ENCODE assay signal across 9 mouse cellular contexts in genomic region chrX:47891243-47891906, GRCm38 (mm10). TPM values are rescaled to one million over a fixed set of nuclear protein-coding genes. Genes with fewer than 3 reads are reported as not detected.
DNase-seq lines count a peak whose midpoint lies in the region; ATAC-seq and TF ChIP-seq lines count a peak whose summit lies in the region.
"Had no signal": no experiment of that assay in that cellular context is flagged by ENCODE, and none has a peak within 500 bp of the region (broad histone marks: within the 10 kb centered on the region; RNA-seq: fewer than 3 reads in every experiment).

No protein-coding gene starts in this region.

- no peaks in the 10 kb centered on the region for H3K4me1 ChIP-seq in spleen, adult 2 months (ENCODE audit: control insufficient read depth, insufficient read depth, insufficient read length)
- H3K4me1 ChIP-seq in intestine, postnatal 0 days (replicated peaks; ENCODE audit: control insufficient read depth, insufficient read depth, low read length), result no peaks in the 10 kb centered on the region
- H3K4me1 ChIP-seq in olfactory bulb, adult 2 months (ENCODE audit: control insufficient read depth, insufficient read depth, low read length), result no peaks in the 10 kb centered on the region

- peak overlapping the region; percentile 78 for H3K4me3 ChIP-seq in gastrocnemius, adult 2 months
- H3K4me3 ChIP-seq in spleen, adult 2 months (ENCODE audit: extremely low read depth, insufficient read depth, insufficient read length), result peak overlapping the region; percentile 3; the same call in 1 of the 2 replicates
- H3K4me3 ChIP-seq in intestine, postnatal 0 days (ENCODE audit: low read depth, low read length), result peak overlapping the region; percentile 58
- H3K4me3 ChIP-seq in olfactory bulb, adult 2 months (ENCODE audit: insufficient read depth, low read depth, low read length), result peak overlapping the region; percentile 78

- ATAC-seq in intestine, postnatal 0 days, result peak; percentile 61
- no peak for ATAC-seq in megakaryocyte progenitor cell, adult 5-6 weeks (replicated peaks; ENCODE audit: poor library complexity)

- WGBS in spleen, adult 2 months, result 35% methylated on average over 11 of the region's 12 CpGs
- 14% methylated on average over 9 of the region's 12 CpGs for whole genome bisulfite sequencing in intestine, postnatal 0 days
- WGBS in olfactory bulb, adult 2 months, result 12% methylated on average over 11 of the region's 12 CpGs

- 0 out of 2 replicates have a peak overlapping the region, but pooled peaks have one; percentile 37 for H3K9ac ChIP-seq in intestine, postnatal 0 days (ENCODE audit: low read depth, low read length)

- H3K27ac ChIP-seq in gastrocnemius, adult 2 months, result no peak overlapping the region; the same call in 1 of the 2 replicates
- H3K27ac ChIP-seq in spleen, adult 2 months (ENCODE audit: insufficient read depth, low read length), result no peak overlapping the region
- H3K27ac ChIP-seq in intestine, postnatal 0 days (ENCODE audit: low read depth, low read length), result no peak overlapping the region
- H3K27ac ChIP-seq in olfactory bulb, adult 2 months (ENCODE audit: insufficient read depth, low read depth, low read length), result no peak overlapping the region

- TF ChIP-seq POLR2A in spleen, adult 2 months (IDR thresholded peaks at IDR 0.05; ENCODE audit: low read depth, low read length), result no peak
- TF ChIP-seq POLR2A in olfactory bulb, adult 2 months (IDR thresholded peaks at IDR 0.05; ENCODE audit: insufficient read depth, low read depth, low read length), result no peak

- peak overlapping the region; percentile 75 for H3K4me2 ChIP-seq in intestine, postnatal 0 days (replicated peaks; ENCODE audit: low read depth)

- peak; percentile 7 for DNase-seq in gastrocnemius, adult 2 months
- no peak for DNase-seq in gastrocnemius, postnatal 36 days
- DNase-seq in spleen, adult 2 months (ENCODE audit: low read depth in 1 of 2, low spot score in 2 of 2), result no peak
- DNase-seq in spleen, postnatal 36 days (ENCODE audit: low spot score in 2 of 2), result no peak
- DNase-seq in layer of hippocampus, postnatal 25 days (ENCODE audit: extremely low spot score in 1 of 2, low spot score in 1 of 2), result no peak

- no peaks in the 10 kb centered on the region for H3K9me3 ChIP-seq in intestine, postnatal 0 days (ENCODE audit: control insufficient read depth)

- TF ChIP-seq CTCF in gastrocnemius, adult 2 months (IDR thresholded peaks at IDR 0.05), result no peak
- TF ChIP-seq CTCF in spleen, adult 2 months (IDR thresholded peaks at IDR 0.05; ENCODE audit: extremely low read depth, insufficient read depth, insufficient read length, insufficient replicate concordance), result no peak
- TF ChIP-seq CTCF in intestine, postnatal 0 days (IDR thresholded peaks at IDR 0.05; ENCODE audit: low read depth), result no peak
- no peak for TF ChIP-seq CTCF in olfactory bulb, adult 2 months (IDR thresholded peaks at IDR 0.05; ENCODE audit: insufficient read depth, low read depth, low read length)

- intact Hi-C loops in gastrocnemius, adult 2 months (cut with DNase I), result no loop called here
- intact Hi-C loops in gastrocnemius, postnatal 36 days (cut with DNase I), result no loop called here

- peaks cover 4% of the 10 kb centered on the region; the same call in 1 of the 2 replicates for H3K27me3 ChIP-seq in spleen, adult 2 months (ENCODE audit: control insufficient read depth, insufficient read depth, low read length)
- H3K27me3 ChIP-seq in intestine, postnatal 0 days (replicated peaks; ENCODE audit: control insufficient read depth, insufficient read depth, low read length), result no peaks in the 10 kb centered on the region

- no peaks in the 10 kb centered on the region for H3K36me3 ChIP-seq in spleen, adult 2 months (ENCODE audit: control insufficient read depth, insufficient read depth, low read length)
- H3K36me3 ChIP-seq in intestine, postnatal 0 days (ENCODE audit: control insufficient read depth, insufficient read depth), result no peaks in the 10 kb centered on the region

RNA-seq across cellular contexts. Expression of gene Smarca1, which starts 1.4 kb away (rescaled TPM):
- total RNA-seq in gastrocnemius, adult 2 months (2021), result 1 to 10 TPM; 2.2 to 3.6 TPM
- 1 to 10 TPM; 1.6 to 2.1 TPM for total RNA-seq in gastrocnemius, postnatal 36 days (2021)
- polyA plus RNA-seq in spleen, adult 2 months (2012; rRNA removed), result 0.02 and 0.09 TPM in 2 replicates
- polyA plus RNA-seq in intestine, postnatal 0 days (2015; fragmentation: Nextera tagmentation; extraction: Ambion mirVana), result 7.5 and 8.9 TPM in 2 replicates
- polyA plus RNA-seq in olfactory bulb, adult 2 months (2012; ENCODE audit: insufficient read depth, insufficient read length, low replicate concordance, missing spikeins), result not detected in 2 replicates
- 10 to 100 TPM; 33.9 to 37.8 TPM for total RNA-seq in layer of hippocampus, postnatal 25 days (2021)
- not detected in 2 replicates for total RNA-seq in megakaryocyte progenitor cell, adult 5-6 weeks (2015)
- not detected in 2 replicates for total RNA-seq in megakaryocyte progenitor cell, adult 5-6 weeks (2017)
- total RNA-seq: MEL had no signal

RNA-seq across cellular contexts. Expression of gene Ocrl, which starts 20.8 kb away (rescaled TPM):
- total RNA-seq in gastrocnemius, adult 2 months (2021), result 10 to 100 TPM; 12.1 to 17.2 TPM
- 10 to 100 TPM; 12.7 to 13.2 TPM for total RNA-seq in gastrocnemius, postnatal 36 days (2021)
- polyA plus RNA-seq in spleen, adult 2 months (2012; rRNA removed), result 3.4 and 4.0 TPM in 2 replicates
- 7.6 and 8.4 TPM in 2 replicates for polyA plus RNA-seq in intestine, postnatal 0 days (2015; fragmentation: Nextera tagmentation; extraction: Ambion mirVana)
- polyA plus RNA-seq in olfactory bulb, adult 2 months (2012; ENCODE audit: insufficient read depth, insufficient read length, low replicate concordance, missing spikeins), result not detected in 2 replicates
- total RNA-seq in layer of hippocampus, postnatal 25 days (2021), result 10 to 100 TPM; 48.6 to 52.4 TPM
- 72.3 and 90.0 TPM in 2 replicates for total RNA-seq in megakaryocyte progenitor cell, adult 5-6 weeks (2015)
- 25.7 and 34.6 TPM in 2 replicates for total RNA-seq in megakaryocyte progenitor cell, adult 5-6 weeks (2017)

Comparison
In these comparisons a context has a peak if more than half of its experiments do, and no peak if none do; other contexts are left out.
1. H3K4me3 ChIP-seq: peak in every context shown above with its lines; median percentile 78 in gastrocnemius, adult 2 months; 78 in olfactory bulb, adult 2 months; 58 in intestine, postnatal 0 days; 3 in spleen, adult 2 months.
2. RNA of gene Smarca1, which starts 1.4 kb away (total RNA-seq): 33.9 to 37.8 TPM in layer of hippocampus, postnatal 25 days; 2.2 to 3.6 TPM in gastrocnemius, adult 2 months, 1.6 to 2.1 TPM in gastrocnemius, postnatal 36 days and not detected in megakaryocyte progenitor cell, adult 5-6 weeks; every median in the first group is over 4 times any median in the second.